Mouse (Mus musculus) ovary, postnatal 14 days (tissue): Measurements from ENCODE around the gene Tgds.
A peak's percentile ranks its signal among the peaks of the same experiment; 100 is the strongest.
"Not testable (repeated sequence)": the region's sequence is repeated elsewhere in the genome, so short reads cannot be mapped to it uniquely, and the experiment has no call there.

ENCODE experiments used
- DNase-seq: peaks from one replicate; pipeline ENCODE4 v3.0.0; 2022; ENCODE audit warnings: low spot score

Gene Tgds

GRCm38 (mm10) chr14:118132642-118132977 lies at the start of gene Tgds:
Tgds (minus strand) TSS chr14:118132755.
- DNase-seq = peak; percentile 93

GRCm38 (mm10) chr14:118180711-118181177 lies 48.2 kb upstream of the Tgds start:
- DNase-seq = peak; percentile 12

- peak; percentile 11 for DNase-seq
These were observed 47.6 kb upstream of the Tgds start for GRCm38 (mm10) chr14:118180117-118180557.

GRCm38 (mm10) chr14:118179701-118180100 lies 47.1 kb upstream of the Tgds start:
- DNase-seq = no peak

GRCm38 (mm10) chr14:118179251-118179650 lies 46.7 kb upstream of the Tgds start:
- DNase-seq = no peak

- no peak for DNase-seq
These were observed 43.1 kb upstream of the Tgds start for GRCm38 (mm10) chr14:118175694-118176085.

- no peak for DNase-seq
These were observed 42.6 kb upstream of the Tgds start for GRCm38 (mm10) chr14:118175071-118175693.

GRCm38 (mm10) chr14:118173590-118174203 lies 41.1 kb upstream of the Tgds start:
- no peak for DNase-seq

GRCm38 (mm10) chr14:118168776-118169175 lies 36.2 kb upstream of the Tgds start:
- no peak for DNase-seq

- DNase-seq = no peak
These were observed 30.1 kb upstream of the Tgds start for GRCm38 (mm10) chr14:118162640-118163039.

- no peak for DNase-seq
These were observed 29.2 kb upstream of the Tgds start for GRCm38 (mm10) chr14:118161751-118162150.

GRCm38 (mm10) chr14:118157146-118157545 lies 24.6 kb upstream of the Tgds start:
- DNase-seq = peak; percentile 47

GRCm38 (mm10) chr14:118156740-118157139 lies 24.2 kb upstream of the Tgds start:
- no peak for DNase-seq

- DNase-seq = not testable (repeated sequence)
These were observed 23.5 kb upstream of the Tgds start for GRCm38 (mm10) chr14:118156056-118156455.

- DNase-seq = no peak
These were observed 19.7 kb upstream of the Tgds start for GRCm38 (mm10) chr14:118152294-118152651.

- no peak for DNase-seq
These were observed 19.2 kb upstream of the Tgds start for GRCm38 (mm10) chr14:118151651-118152293.

GRCm38 (mm10) chr14:118150656-118151551 lies 18.3 kb upstream of the Tgds start:
- DNase-seq = no peak

GRCm38 (mm10) chr14:118148554-118148953 lies 16.0 kb upstream of the Tgds start:
- DNase-seq = no peak

- DNase-seq = no peak
These were observed 15.5 kb upstream of the Tgds start for GRCm38 (mm10) chr14:118148046-118148445.

GRCm38 (mm10) chr14:118142283-118142682 lies 9.7 kb upstream of the Tgds start:
- no peak for DNase-seq

- no peak for DNase-seq
These were observed 4.9 kb upstream of the Tgds start for GRCm38 (mm10) chr14:118137487-118137886.

- peak; percentile 91 for DNase-seq
These were observed 4.3 kb upstream of the Tgds start, which contains the start of gene Gpr180 for GRCm38 (mm10) chr14:118136744-118137452. Gpr180 (plus strand) TSS chr14:118137158.
